Mouse (Mus musculus): ENCODE measurements around the gene Hirip3.

The Hirip3 gene

DNA sequence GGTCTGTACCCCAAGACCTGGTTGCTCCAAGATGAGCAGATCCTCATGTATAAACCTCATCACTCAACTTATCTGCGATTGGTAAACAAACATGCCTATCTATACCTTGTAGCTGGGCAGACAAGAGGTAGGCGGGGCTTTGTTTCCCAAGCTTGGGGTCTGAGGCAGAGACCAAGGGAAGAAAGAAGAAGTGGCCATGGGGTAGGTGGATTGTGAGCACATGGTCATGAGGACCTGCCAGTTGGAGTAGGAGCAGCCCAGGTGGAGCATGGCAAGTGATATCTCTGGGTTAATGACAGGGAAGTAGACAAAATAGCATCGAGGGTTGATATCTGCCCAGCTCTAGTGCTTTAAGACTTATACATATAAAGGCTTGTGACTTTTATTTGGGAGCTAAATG, 53.1 kb downstream of the Hirip3 start:
- DNase-seq (ENCODE audit: low read depth), result no peak

All from NIH3T3 (cell line).